Comparison of ENCODE assay signal across 15 mouse cellular contexts in the genomic region with DNA sequence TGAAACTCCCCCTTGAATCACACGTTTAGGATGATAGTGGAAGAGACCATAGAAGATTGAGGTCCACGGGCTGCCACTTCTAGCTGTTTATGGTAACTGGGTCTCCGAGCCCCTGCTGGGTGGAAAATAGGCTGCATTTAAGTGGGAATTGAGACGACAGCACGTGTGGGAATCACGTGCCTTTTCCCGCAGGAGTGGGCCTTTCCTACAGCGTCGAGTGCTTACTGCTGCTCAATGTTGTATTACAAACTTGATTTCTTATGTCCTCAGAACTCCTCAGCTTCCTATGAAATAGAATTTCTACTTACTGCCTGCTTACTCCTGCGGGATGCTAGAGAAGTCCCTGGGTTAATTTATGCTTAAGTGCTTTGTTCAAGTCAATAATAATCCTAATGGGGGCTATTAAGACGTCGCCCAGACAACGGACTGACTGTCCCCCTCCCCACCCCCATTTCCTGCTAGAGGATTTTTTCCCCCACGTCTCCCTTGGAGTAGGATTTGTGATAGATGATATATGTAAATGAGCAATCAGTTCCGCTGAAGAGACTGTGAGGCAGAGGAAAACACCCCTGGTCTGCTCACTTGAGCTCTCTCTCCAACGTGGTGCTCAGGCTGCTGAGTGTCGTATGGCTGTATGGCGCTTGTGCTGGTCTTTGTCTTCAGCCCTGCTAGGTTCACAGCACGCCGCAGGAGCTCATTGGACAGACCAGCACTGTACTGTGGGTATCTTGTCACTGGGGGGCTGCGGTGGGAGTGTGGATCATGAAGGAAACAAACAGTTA. TPM values are rescaled to one million over a fixed set of nuclear protein-coding genes. Genes with fewer than 3 reads are reported as not detected.
A peak's percentile ranks its signal among the peaks of the same experiment; 100 is the strongest.
DNase-seq lines count a peak whose midpoint lies in the region; ATAC-seq lines count a peak whose summit lies in the region.
"Had no signal": no experiment of that assay in that cellular context is flagged by ENCODE, and none has a peak within 500 bp of the region (broad histone marks: within the 10 kb centered on the region; RNA-seq: fewer than 3 reads in every experiment).

No protein-coding gene starts in this region.

- H3K36me3 ChIP-seq in kidney, embryonic 14.5 days (ENCODE audit: control insufficient read depth, insufficient read depth, low read length) = no peaks in the 10 kb centered on the region
- no peaks in the 10 kb centered on the region for H3K36me3 ChIP-seq in embryonic facial prominence, embryonic 12.5 days
- no peaks in the 10 kb centered on the region for H3K36me3 ChIP-seq in hindbrain, embryonic 14.5 days (replicated peaks; ENCODE audit: control insufficient read depth, insufficient read depth)
- H3K36me3 ChIP-seq in neural tube, embryonic 12.5 days = no peaks in the 10 kb centered on the region
- H3K36me3 ChIP-seq: limb, embryonic 12.5 days had no signal

- peak; percentile 44 for ATAC-seq in kidney, embryonic 14.5 days (ENCODE audit: low FRiP score, low TSS enrichment)
- peak; percentile 53 for ATAC-seq in embryonic facial prominence, embryonic 12.5 days (ENCODE audit: insufficient number of reproducible peaks, insufficient read depth, low FRiP score, low TSS enrichment)
- peak; percentile 93 for ATAC-seq in hindbrain, embryonic 14.5 days (ENCODE audit: low FRiP score)
- peak; percentile 96 for ATAC-seq in neural tube, embryonic 12.5 days (ENCODE audit: low FRiP score, low read depth)
- ATAC-seq in megakaryocyte progenitor cell, adult 5-6 weeks (replicated peaks; ENCODE audit: poor library complexity) = no peak

- no peaks in the 10 kb centered on the region for H3K27me3 ChIP-seq in kidney, embryonic 14.5 days (ENCODE audit: control insufficient read depth, insufficient read depth, low read length)
- no peaks in the 10 kb centered on the region for H3K27me3 ChIP-seq in embryonic facial prominence, embryonic 12.5 days
- H3K27me3 ChIP-seq in hindbrain, embryonic 14.5 days (ENCODE audit: control insufficient read depth, insufficient read depth, low read length) = no peaks in the 10 kb centered on the region
- no peaks in the 10 kb centered on the region for H3K27me3 ChIP-seq in neural tube, embryonic 12.5 days (replicated peaks)

- no peak overlapping the region for H3K4me2 ChIP-seq in kidney, embryonic 14.5 days (replicated peaks; ENCODE audit: low read depth, low read length)
- no peak overlapping the region for H3K4me2 ChIP-seq in embryonic facial prominence, embryonic 12.5 days (replicated peaks)
- peak overlapping the region; percentile 44 for H3K4me2 ChIP-seq in hindbrain, embryonic 14.5 days (replicated peaks)
- H3K4me2 ChIP-seq in neural tube, embryonic 12.5 days (replicated peaks) = peak overlapping the region; percentile 40
- H3K4me2 ChIP-seq: limb, embryonic 12.5 days had no signal

- DNase-seq in kidney, postnatal 36 days = no peak
- DNase-seq in hindbrain, embryonic 14.5 days (ENCODE audit: low spot score) = peak; percentile 68
- no peak for DNase-seq in spleen, postnatal 10 days (ENCODE audit: low spot score in 2 of 2)
- DNase-seq in right cerebral cortex, postnatal 25 days = no peak
- DNase-seq: adrenal gland, postnatal 25 days; B cell, adult 2 months; cerebellum, adult 2 months; heart, adult 18-20 months; kidney, adult 18-20 months had no signal

- no peak overlapping the region for H3K4me3 ChIP-seq in kidney, embryonic 14.5 days (ENCODE audit: low read length)
- H3K4me3 ChIP-seq in embryonic facial prominence, embryonic 12.5 days = no peak overlapping the region
- 0 out of 2 replicates have a peak overlapping the region, but pooled peaks have one; percentile 9 for H3K4me3 ChIP-seq in hindbrain, embryonic 14.5 days (replicated peaks; ENCODE audit: low read length)
- no peak overlapping the region for H3K4me3 ChIP-seq in neural tube, embryonic 12.5 days
- H3K4me3 ChIP-seq: limb, embryonic 12.5 days had no signal

- H3K9me3 ChIP-seq in kidney, embryonic 14.5 days (ENCODE audit: control insufficient read depth, low read length) = no peaks in the 10 kb centered on the region
- no peaks in the 10 kb centered on the region for H3K9me3 ChIP-seq in embryonic facial prominence, embryonic 12.5 days
- no peaks in the 10 kb centered on the region for H3K9me3 ChIP-seq in hindbrain, embryonic 14.5 days (ENCODE audit: control insufficient read depth, low read length)
- no peaks in the 10 kb centered on the region for H3K9me3 ChIP-seq in neural tube, embryonic 12.5 days
- H3K9me3 ChIP-seq: limb, embryonic 12.5 days had no signal

- H3K9ac ChIP-seq in kidney, embryonic 14.5 days (ENCODE audit: low read depth, low read length) = peak overlapping the region; percentile 4; the same call in 1 of the 2 replicates
- no peak overlapping the region for H3K9ac ChIP-seq in embryonic facial prominence, embryonic 12.5 days
- H3K9ac ChIP-seq in hindbrain, embryonic 14.5 days = peak overlapping the region; percentile 0; the same call in 1 of the 2 replicates
- 0 out of 2 replicates have a peak overlapping the region, but pooled peaks have one; percentile 29 for H3K9ac ChIP-seq in neural tube, embryonic 12.5 days
- H3K9ac ChIP-seq: limb, embryonic 12.5 days had no signal

- H3K27ac ChIP-seq in kidney, embryonic 14.5 days (ENCODE audit: low read depth, low read length) = 0 out of 2 replicates have a peak overlapping the region, but pooled peaks have one; percentile 11
- no peak overlapping the region for H3K27ac ChIP-seq in embryonic facial prominence, embryonic 12.5 days
- peak overlapping the region; percentile 79 for H3K27ac ChIP-seq in hindbrain, embryonic 14.5 days
- peak overlapping the region; percentile 34; the same call in 1 of the 2 replicates for H3K27ac ChIP-seq in neural tube, embryonic 12.5 days
- H3K27ac ChIP-seq: limb, embryonic 12.5 days had no signal

- 0 out of 2 replicates have a peak, but pooled peaks cover 7% of the 10 kb centered on the region for H3K4me1 ChIP-seq in kidney, embryonic 14.5 days (ENCODE audit: control insufficient read depth, insufficient read depth, low read length)
- H3K4me1 ChIP-seq in embryonic facial prominence, embryonic 12.5 days = peaks cover 6% of the 10 kb centered on the region; the same call in 1 of the 2 replicates
- peaks cover 8% of the 10 kb centered on the region for H3K4me1 ChIP-seq in hindbrain, embryonic 14.5 days (replicated peaks; ENCODE audit: control insufficient read depth, insufficient read depth, low read length)
- peaks cover 10% of the 10 kb centered on the region; the same call in 1 of the 2 replicates for H3K4me1 ChIP-seq in neural tube, embryonic 12.5 days

- WGBS in kidney, embryonic 14.5 days = 42% methylated on average over 21 of the region's 21 CpGs
- WGBS in embryonic facial prominence, embryonic 12.5 days = 50% methylated on average over 21 of the region's 21 CpGs
- 21% methylated on average over 21 of the region's 21 CpGs for WGBS in hindbrain, embryonic 14.5 days
- WGBS in neural tube, embryonic 12.5 days = 10% methylated on average over 21 of the region's 21 CpGs

RNA-seq across cellular contexts. Expression of a gene that starts 40.0 kb away (rescaled TPM):
- not detected in 2 replicates for polyA plus RNA-seq in kidney, embryonic 14.5 days (2014; fragmentation: Nextera tagmentation; extraction: Ambion mirVana)
- polyA plus RNA-seq in embryonic facial prominence, embryonic 12.5 days (2016; fragmentation: Nextera tagmentation; extraction: Ambion mirVana) = not detected in 2 replicates
- not detected in 2 replicates for polyA plus RNA-seq in hindbrain, embryonic 14.5 days (2014; fragmentation: Nextera tagmentation; extraction: Ambion mirVana)
- polyA plus RNA-seq in neural tube, embryonic 12.5 days (2016; fragmentation: Nextera tagmentation; extraction: Ambion mirVana) = not detected in 2 replicates
- total RNA-seq in megakaryocyte progenitor cell, adult 5-6 weeks (2015) = not detected in 2 replicates
- total RNA-seq in megakaryocyte progenitor cell, adult 5-6 weeks (2017) = not detected in 2 replicates
- total RNA-seq: adrenal gland, postnatal 25 days; heart, adult 18-20 months had no signal
- polyA plus RNA-seq: cerebellum, adult 2 months; limb, embryonic 12.5 days; stomach, embryonic 14.5 days had no signal

Comparison
In these comparisons a context has a peak if more than half of its experiments do, and no peak if none do; other contexts are left out.
1. H3K4me2 ChIP-seq: peak in hindbrain, embryonic 14.5 days (single experiment) and neural tube, embryonic 12.5 days (single experiment); none in kidney, embryonic 14.5 days (single experiment) and embryonic facial prominence, embryonic 12.5 days (single experiment).